Mouse (Mus musculus) kidney, embryonic 14.5 days (tissue): ENCODE measurements around the gene Tmem131. TPM values are rescaled to one million over a fixed set of nuclear protein-coding genes. Genes with fewer than 3 reads are reported as not detected.
"Not testable (repeated sequence)": the region's sequence is repeated elsewhere in the genome, so short reads cannot be mapped to it uniquely, and the experiment has no call there.

Experiments used
- ATAC-seq: fragments of 200-750 bp; cut with Nextera tagmentation; 2 replicates; pipeline ENCODE4 v1.8.0; 2017; ENCODE audit warnings: moderate number of reproducible peaks, mild to moderate bottlenecking, moderate TSS enrichment, moderate library complexity; ENCODE audit not compliant: low FRiP score, low TSS enrichment
- H3K27ac ChIP-seq: fragments of 300-500 bp; sonication (generic); 2 replicates; pipeline ENCODE4 v1.5.1; 2014; ENCODE audit warnings: low read depth, mild to moderate bottlenecking, low read length, moderate library complexity, mixed read lengths
- H3K27me3 ChIP-seq: fragments of 300-500 bp; sonication (generic); 2 replicates; pipeline ENCODE4 v1.6.1; 2014; ENCODE audit warnings: mild to moderate bottlenecking, low read length; ENCODE audit not compliant: control insufficient read depth, insufficient read depth
- H3K36me3 ChIP-seq: fragments of 300-500 bp; sonication (generic); 2 replicates; pipeline ENCODE4 v1.6.1; 2014; ENCODE audit warnings: low read length, mixed read lengths; ENCODE audit not compliant: control insufficient read depth, insufficient read depth
- H3K4me1 ChIP-seq: fragments of 300-500 bp; sonication (generic); 2 replicates; pipeline ENCODE4 v1.6.1; 2014; ENCODE audit warnings: low read length, mixed read lengths; ENCODE audit not compliant: control insufficient read depth, insufficient read depth
- H3K4me2 ChIP-seq: fragments of 300-500 bp; sonication (generic); replicated peaks from 2 replicates; pipeline ENCODE4 v1.6.1; 2014; ENCODE audit warnings: low read depth, mild to moderate bottlenecking, low read length
- H3K4me3 ChIP-seq: fragments of 300-500 bp; sonication (generic); 2 replicates; pipeline ENCODE4 v1.5.1; 2014; ENCODE audit warnings: mild to moderate bottlenecking, low read length
- H3K9ac ChIP-seq: fragments of 300-500 bp; sonication (generic); 2 replicates; pipeline ENCODE4 v1.6.1; 2014; ENCODE audit warnings: low read depth, mild to moderate bottlenecking, low read length, moderate library complexity
- H3K9me3 ChIP-seq: fragments of 300-500 bp; sonication (generic); 2 replicates; pipeline ENCODE4 v1.6.1; 2016; ENCODE audit warnings: low read length; ENCODE audit not compliant: control insufficient read depth
- WGBS: fragments of 180-500 bp; shearing (Covaris S2); extraction: QIAGEN DNeasy Blood & Tissue Kit; methylation state at CpG from one replicate; pipeline ENCODE4 v1.1.7; 2014; 5-methylcytosine and 5-hydroxymethylcytosine counted together
- polyA plus RNA-seq: library from polyadenylated mRNA; unstranded; fragments of >200 nt; fragmentation: Nextera tagmentation; extraction: Ambion mirVana; gene quantifications from 2 replicates; pipeline ENCODE4 v1.2.1, GENCODE M21; 2014

Tmem131 gene
- polyA plus RNA-seq, 1 experiment from 2014 or later: 22.1 TPM

- WGBS: 89% methylated on average over 7 of the region's 7 CpGs
Observed at GRCm38 (mm10) chr1:36834090-36834489, 109.4 kb downstream of the Tmem131 start.

GRCm38 (mm10) chr1:36830913-36831866 lies 112.3 kb downstream of the Tmem131 start:
- no peak overlapping the region for H3K9ac ChIP-seq
- H3K27ac ChIP-seq: no peak overlapping the region
- no peak overlapping the region for H3K4me3 ChIP-seq
- ATAC-seq: no peak
- peaks cover 43% of the 10 kb centered on the region; the same call in 1 of the 2 replicates for H3K36me3 ChIP-seq
- no peaks in the 10 kb centered on the region for H3K9me3 ChIP-seq
- no peak overlapping the region for H3K4me2 ChIP-seq
- no peaks in the 10 kb centered on the region for H3K27me3 ChIP-seq
- WGBS: 71% methylated on average over 14 of the region's 14 CpGs
- H3K4me1 ChIP-seq: no peaks in the 10 kb centered on the region

More at GRCm38 (mm10) chr1:36834090-36834489, 109.4 kb downstream of the Tmem131 start:
- no peaks in the 10 kb centered on the region for H3K4me1 ChIP-seq
- H3K36me3 ChIP-seq: peaks cover 38% of the 10 kb centered on the region
- no peak overlapping the region for H3K4me2 ChIP-seq
- H3K9ac ChIP-seq: no peak overlapping the region
- no peak overlapping the region for H3K4me3 ChIP-seq
- no peaks in the 10 kb centered on the region for H3K27me3 ChIP-seq
- no peak for ATAC-seq
- H3K9me3 ChIP-seq: no peaks in the 10 kb centered on the region
- no peak overlapping the region for H3K27ac ChIP-seq

GRCm38 (mm10) chr1:36824356-36824755 lies 119.1 kb downstream of the Tmem131 start:
- Histone ChIP-seq H3K4me1 (no peaks in the 10 kb centered on the region), H3K4me2 (no peak overlapping the region), H3K9ac (no peak overlapping the region), H3K4me3 (no peak overlapping the region), H3K27ac (no peak overlapping the region), H3K27me3 (no peaks in the 10 kb centered on the region), H3K9me3 (no peaks in the 10 kb centered on the region), H3K36me3 (peaks cover 52% of the 10 kb centered on the region)
- no peak for ATAC-seq
- 97% methylated on average over 5 of the region's 5 CpGs for WGBS

GRCm38 (mm10) chr1:36821918-36822317 lies 121.5 kb downstream of the Tmem131 start:
- WGBS: 90% methylated on average over 4 of the region's 4 CpGs
- not testable (repeated sequence) for H3K4me3 ChIP-seq, H3K27me3 ChIP-seq, ATAC-seq, H3K4me1 ChIP-seq, H3K4me2 ChIP-seq, H3K9ac ChIP-seq, H3K9me3 ChIP-seq, H3K27ac ChIP-seq
- H3K36me3 ChIP-seq: peaks cover 65% of the 10 kb centered on the region

- no peak overlapping the region for H3K4me2 ChIP-seq
- H3K36me3 ChIP-seq: peaks cover 72% of the 10 kb centered on the region
- H3K9me3 ChIP-seq: no peaks in the 10 kb centered on the region
- ATAC-seq: no peak
- WGBS: 93% methylated on average over 6 of the region's 6 CpGs
- no peaks in the 10 kb centered on the region for H3K4me1 ChIP-seq
- no peak overlapping the region for H3K27ac ChIP-seq
- no peaks in the 10 kb centered on the region for H3K27me3 ChIP-seq
- H3K4me3 ChIP-seq: no peak overlapping the region
- no peak overlapping the region for H3K9ac ChIP-seq
Observed at GRCm38 (mm10) chr1:36815166-36815565, 128.3 kb downstream of the Tmem131 start.

- ATAC-seq: no peak
- peaks cover 79% of the 10 kb centered on the region for H3K36me3 ChIP-seq
- 80% methylated on average over 5 of the region's 5 CpGs for WGBS
- H3K4me1 ChIP-seq: no peaks in the 10 kb centered on the region
- H3K27me3 ChIP-seq: no peaks in the 10 kb centered on the region
- H3K4me2 ChIP-seq: no peak overlapping the region
- H3K27ac ChIP-seq: no peak overlapping the region
- H3K9me3 ChIP-seq: no peaks in the 10 kb centered on the region
- no peak overlapping the region for H3K4me3 ChIP-seq
- H3K9ac ChIP-seq: no peak overlapping the region
Observed at GRCm38 (mm10) chr1:36814271-36814903, 129.1 kb downstream of the Tmem131 start.

GRCm38 (mm10) chr1:36813415-36813814 lies 130.1 kb downstream of the Tmem131 start:
- Histone ChIP-seq H3K9me3 (no peaks in the 10 kb centered on the region), H3K9ac (no peak overlapping the region), H3K27ac (no peak overlapping the region), H3K27me3 (no peaks in the 10 kb centered on the region), H3K36me3 (peaks cover 80% of the 10 kb centered on the region), H3K4me2 (no peak overlapping the region), H3K4me3 (no peak overlapping the region), H3K4me1 (no peaks in the 10 kb centered on the region)
- 93% methylated on average over 7 of the region's 7 CpGs for WGBS
- no peak for ATAC-seq

- H3K9ac ChIP-seq: no peak overlapping the region
- peaks cover 80% of the 10 kb centered on the region for H3K36me3 ChIP-seq
- WGBS: 92% methylated on average over 7 of the region's 7 CpGs
- H3K9me3 ChIP-seq: no peaks in the 10 kb centered on the region
- H3K27ac ChIP-seq: no peak overlapping the region
- H3K4me3 ChIP-seq: no peak overlapping the region
- H3K4me1 ChIP-seq: no peaks in the 10 kb centered on the region
- no peak for ATAC-seq
- H3K4me2 ChIP-seq: no peak overlapping the region
- H3K27me3 ChIP-seq: no peaks in the 10 kb centered on the region
Observed at GRCm38 (mm10) chr1:36811806-36812205, 131.7 kb downstream of the Tmem131 start.
